Mouse (Mus musculus) midbrain, postnatal 0 days (tissue): ENCODE data around the gene Omg. TPM values are rescaled to one million over a fixed set of nuclear protein-coding genes. Genes with fewer than 3 reads are reported as not detected.

Source experiments
- ATAC-seq: fragments of 200-750 bp; cut with Nextera tagmentation; 2 replicates; pipeline ENCODE4 v1.8.0; 2017; ENCODE audit warnings: moderate number of reproducible peaks, mild to moderate bottlenecking, moderate TSS enrichment, moderate library complexity; ENCODE audit not compliant: low FRiP score
- DNase-seq: peaks from one replicate; pipeline ENCODE4 v3.0.0-alpha.2; 2015; ENCODE audit warnings: low spot score
- H3K27ac ChIP-seq: fragments of 300-500 bp; sonication (generic); 2 replicates; pipeline ENCODE4 v1.5.1; 2014; ENCODE audit warnings: low read depth, mild to moderate bottlenecking, low read length, mixed read lengths
- H3K27me3 ChIP-seq: fragments of 300-500 bp; sonication (generic); 2 replicates; pipeline ENCODE4 v1.6.1; 2014; ENCODE audit warnings: low read length, control low read depth, mixed read lengths; ENCODE audit not compliant: insufficient read depth
- H3K36me3 ChIP-seq: fragments of 300-500 bp; sonication (generic); 2 replicates; pipeline ENCODE4 v1.6.1; 2014; ENCODE audit warnings: low read length, control low read depth, mixed read lengths; ENCODE audit not compliant: insufficient read depth
- H3K4me1 ChIP-seq: fragments of 300-500 bp; sonication (generic); 2 replicates; pipeline ENCODE4 v1.6.1; 2014; ENCODE audit warnings: mild to moderate bottlenecking, control low read depth, antibody characterized with exemption, low read length, mixed read lengths; ENCODE audit not compliant: insufficient read depth
- H3K4me2 ChIP-seq: fragments of 300-500 bp; sonication (generic); 2 replicates; pipeline ENCODE4 v1.6.1; 2014; ENCODE audit warnings: low read depth, mild to moderate bottlenecking, low read length, mixed read lengths; ENCODE audit not compliant: poor library complexity, severe bottlenecking
- H3K4me3 ChIP-seq: fragments of 300-500 bp; sonication (generic); 2 replicates; pipeline ENCODE4 v1.5.1; 2014; ENCODE audit warnings: low read depth, mild to moderate bottlenecking, low read length, moderate library complexity
- H3K9ac ChIP-seq: fragments of 300-500 bp; sonication (generic); replicated peaks from 2 replicates; pipeline ENCODE4 v1.6.1; 2014; ENCODE audit warnings: mild to moderate bottlenecking, low read length, moderate library complexity, mixed read lengths; ENCODE audit not compliant: poor library complexity, severe bottlenecking
- H3K9me3 ChIP-seq: fragments of 300-500 bp; sonication (generic); 2 replicates; pipeline ENCODE4 v1.6.1; 2016; ENCODE audit warnings: low read length, control low read depth
- CTCF ChIP-seq: IDR thresholded peaks from 2 replicates; pipeline ENCODE4 v1.5.1; 2016; ENCODE audit warnings: antibody characterized with exemption, mild to moderate bottlenecking
- WGBS: fragments of 180-500 bp; shearing (Covaris S2); extraction: QIAGEN DNeasy Blood & Tissue Kit; methylation state at CpG from one replicate; pipeline ENCODE4 v1.1.7; 2014; 5-methylcytosine and 5-hydroxymethylcytosine counted together
- polyA plus RNA-seq: library from polyadenylated mRNA; unstranded; fragments of >200 nt; fragmentation: Nextera tagmentation; extraction: Ambion mirVana; gene quantifications from 2 replicates; pipeline ENCODE4 v1.2.1, GENCODE M21; 2015
- total RNA-seq: library from RNA; depleted of rRNA; stranded (reverse); fragments of >200 nt; gene quantifications from 2 replicates; pipeline ENCODE4 v1.2.3, GENCODE M21; 2014

Omg gene
- total and polyA plus RNA-seq, 2 experiments from 2014 or later, result 27.2 to 31.4 TPM

DNA sequence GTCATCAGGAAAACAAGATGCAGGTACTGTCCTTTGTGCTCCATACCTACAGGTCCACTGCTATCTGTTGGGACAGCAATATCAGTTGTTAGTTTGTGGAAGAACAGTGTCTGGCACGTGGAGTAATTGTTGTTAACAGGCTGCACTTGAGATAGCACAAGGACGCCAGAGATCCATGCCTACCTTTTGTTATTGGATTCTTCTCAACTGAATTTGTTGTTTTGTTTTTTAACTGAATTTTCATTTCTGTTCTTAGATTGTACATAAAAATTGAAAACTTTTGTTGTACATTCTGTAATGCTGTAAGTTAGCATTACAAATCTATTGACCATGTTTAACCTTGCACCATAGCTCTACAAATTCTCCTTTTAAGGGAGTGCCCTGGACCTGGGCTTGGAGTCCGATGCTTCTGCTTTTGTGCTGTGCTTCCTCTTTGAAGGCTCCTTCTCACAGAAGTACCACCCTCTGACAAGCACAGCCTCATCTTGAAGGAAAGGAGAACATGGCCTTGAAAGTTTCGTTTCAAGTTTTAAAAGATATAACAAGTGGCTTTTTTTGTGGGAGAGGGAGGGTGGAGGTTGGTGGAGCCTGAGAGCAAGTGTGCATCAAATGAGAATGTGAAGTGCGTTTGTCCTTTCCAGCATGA lies 24.0 kb upstream of the Omg start:
- peaks cover 6% of the 10 kb centered on the region; the same call in 1 of the 2 replicates for H3K36me3 ChIP-seq
- DNase-seq (no peak), ATAC-seq (no peak)
- no peak overlapping the region for H3K4me2 ChIP-seq
- no peak overlapping the region for H3K9ac ChIP-seq
- H3K27me3 ChIP-seq, result no peaks in the 10 kb centered on the region
- TF ChIP-seq CTCF, result no peak
- 91% methylated on average over 5 of the region's 5 CpGs for WGBS
- no peak overlapping the region for H3K4me3 ChIP-seq
- H3K27ac ChIP-seq, result no peak overlapping the region
- no peaks in the 10 kb centered on the region for H3K9me3 ChIP-seq
- no peaks in the 10 kb centered on the region for H3K4me1 ChIP-seq

DNA sequence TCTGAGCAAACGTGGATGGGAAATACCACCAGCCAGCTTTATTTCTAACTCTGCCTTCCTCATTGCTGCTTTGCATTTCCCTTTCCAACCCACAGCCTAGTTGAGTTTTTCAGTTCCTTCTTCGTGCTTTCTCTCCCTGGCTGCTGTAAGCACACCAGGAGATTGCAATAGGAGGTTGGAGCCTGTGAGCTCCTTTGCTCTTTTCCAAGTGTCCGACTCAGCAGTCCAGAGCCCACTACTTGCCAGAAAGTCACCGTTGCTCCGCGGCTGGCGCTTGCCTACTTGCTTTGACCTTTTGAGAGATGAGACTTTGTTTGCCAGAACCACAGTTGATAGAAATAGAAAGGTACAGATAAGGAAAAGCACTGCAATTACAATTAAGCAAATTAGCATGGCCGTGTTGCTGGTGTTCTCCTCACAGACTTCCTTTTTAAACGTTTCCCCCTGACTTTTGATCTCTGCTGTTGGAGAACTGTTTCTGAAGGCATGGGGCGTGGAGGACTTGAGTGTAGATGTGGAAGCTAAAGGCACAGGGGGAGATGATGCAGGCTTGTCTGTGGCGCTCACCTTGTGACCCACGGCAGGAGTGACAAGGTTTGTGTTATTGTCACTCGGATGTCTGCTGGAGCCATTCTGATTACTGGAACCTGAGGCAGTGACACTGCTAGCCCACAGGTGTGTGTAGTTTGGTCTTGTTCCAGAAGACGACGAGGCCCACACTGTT lies 23.3 kb upstream of the Omg start:
- DNase-seq (no peak), ATAC-seq (no peak)
- H3K9ac ChIP-seq, result no peak overlapping the region
- no peaks in the 10 kb centered on the region for H3K4me1 ChIP-seq
- 83% methylated on average over 15 of the region's 15 CpGs for WGBS
- no peak overlapping the region for H3K4me3 ChIP-seq
- no peak overlapping the region for H3K4me2 ChIP-seq
- H3K36me3 ChIP-seq, result peaks cover 6% of the 10 kb centered on the region; the same call in 1 of the 2 replicates
- H3K27ac ChIP-seq, result no peak overlapping the region
- no peaks in the 10 kb centered on the region for H3K9me3 ChIP-seq
- TF ChIP-seq CTCF, result no peak
- H3K27me3 ChIP-seq, result no peaks in the 10 kb centered on the region

DNA sequence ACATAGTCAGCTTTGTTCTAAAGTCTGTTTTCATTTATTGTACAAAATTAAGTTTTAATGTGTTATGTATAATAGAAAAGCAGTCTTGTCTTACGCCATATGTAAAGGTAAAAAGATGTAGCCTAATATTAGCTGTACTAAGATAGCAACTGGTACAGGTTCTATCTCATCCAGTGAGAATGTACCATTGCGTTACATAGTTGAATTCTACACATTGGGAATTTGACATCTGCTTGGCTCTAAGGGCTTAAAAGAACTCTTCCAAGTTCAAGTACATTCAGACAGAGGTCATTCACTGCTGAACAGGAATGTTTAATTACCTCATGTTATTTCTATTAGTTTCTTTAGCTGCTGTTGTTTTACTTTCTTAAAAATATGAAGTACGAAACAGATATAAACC lies 22.7 kb upstream of the Omg start:
- Histone ChIP-seq H3K9ac (no peak overlapping the region), H3K27ac (no peak overlapping the region), H3K4me3 (no peak overlapping the region), H3K4me1 (no peaks in the 10 kb centered on the region), H3K4me2 (no peak overlapping the region), H3K9me3 (no peaks in the 10 kb centered on the region), H3K36me3 (peaks cover 6% of the 10 kb centered on the region; the same call in 1 of the 2 replicates), H3K27me3 (no peaks in the 10 kb centered on the region)
- ATAC-seq, result no peak
- WGBS, result 92% methylated on average over 3 of the region's 3 CpGs
- DNase-seq, result no peak
- TF ChIP-seq CTCF, result no peak

GRCm38 (mm10) chr11:79524310-79524575 lies 20.4 kb upstream of the Omg start:
- ATAC-seq (no peak), DNase-seq (no peak)
- Histone ChIP-seq H3K9me3 (no peaks in the 10 kb centered on the region), H3K4me3 (no peak overlapping the region), H3K4me1 (no peaks in the 10 kb centered on the region), H3K27ac (no peak overlapping the region; the same call in 1 of the 2 replicates), H3K36me3 (peaks cover 4% of the 10 kb centered on the region; the same call in 1 of the 2 replicates), H3K4me2 (no peak overlapping the region), H3K27me3 (no peaks in the 10 kb centered on the region), H3K9ac (no peak overlapping the region)
- WGBS, result 87% methylated on average over 1 of the region's 1 CpGs
- TF ChIP-seq CTCF, result no peak

DNA sequence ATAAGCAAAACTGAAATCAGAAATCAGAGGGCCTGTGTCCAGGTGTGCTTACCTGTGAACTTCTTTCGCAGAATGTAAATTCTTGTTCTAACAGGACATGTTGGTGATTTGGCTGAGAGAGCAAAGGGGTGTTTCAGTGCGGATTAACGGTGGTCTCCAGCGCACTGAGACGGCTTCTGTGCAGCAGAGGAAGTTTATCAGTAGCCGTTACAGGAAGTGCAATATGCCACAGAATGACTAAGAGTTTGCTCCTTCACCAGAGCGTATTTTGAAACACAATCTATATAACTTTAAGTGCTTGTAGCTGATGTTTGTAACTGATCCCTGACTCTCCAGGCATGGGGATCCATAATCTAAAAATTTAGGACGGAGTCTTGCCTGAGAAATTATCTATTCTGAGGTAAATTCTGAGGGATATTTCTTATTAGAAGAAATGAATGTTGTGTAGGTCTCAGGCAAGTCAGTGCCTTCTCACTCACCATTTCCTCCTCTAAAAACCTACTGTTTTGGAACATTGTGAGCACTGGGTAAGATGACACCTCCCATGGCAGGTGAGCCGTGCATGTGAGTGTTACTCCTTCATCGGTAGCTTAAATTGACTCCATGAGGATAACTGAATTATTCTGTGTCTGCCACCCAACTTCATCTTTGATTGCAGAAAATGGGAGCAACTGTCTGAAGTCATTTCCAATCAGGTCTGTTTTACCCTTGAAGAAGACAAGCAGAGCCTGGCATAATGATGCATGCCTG lies 19.9 kb upstream of the Omg start, which contains the start of gene Evi2b:
Gene Evi2b (minus strand): TSS at position 203 of the 750 bp plus-strand sequence.
- ATAC-seq (no peak), DNase-seq (no peak)
- Histone ChIP-seq H3K4me1 (no peaks in the 10 kb centered on the region), H3K9me3 (no peaks in the 10 kb centered on the region), H3K9ac (no peak within 1 kb of the TSS), H3K4me3 (no peak within 1 kb of the TSS), H3K27ac (no peak within 1 kb of the TSS; the same call in 1 of the 2 replicates), H3K4me2 (no peak within 1 kb of the TSS), H3K36me3 (peaks cover 4% of the 10 kb centered on the region; the same call in 1 of the 2 replicates), H3K27me3 (no peaks in the 10 kb centered on the region)
- no peak for TF ChIP-seq CTCF
- WGBS, result 88% methylated on average over 10 of the region's 10 CpGs

DNA sequence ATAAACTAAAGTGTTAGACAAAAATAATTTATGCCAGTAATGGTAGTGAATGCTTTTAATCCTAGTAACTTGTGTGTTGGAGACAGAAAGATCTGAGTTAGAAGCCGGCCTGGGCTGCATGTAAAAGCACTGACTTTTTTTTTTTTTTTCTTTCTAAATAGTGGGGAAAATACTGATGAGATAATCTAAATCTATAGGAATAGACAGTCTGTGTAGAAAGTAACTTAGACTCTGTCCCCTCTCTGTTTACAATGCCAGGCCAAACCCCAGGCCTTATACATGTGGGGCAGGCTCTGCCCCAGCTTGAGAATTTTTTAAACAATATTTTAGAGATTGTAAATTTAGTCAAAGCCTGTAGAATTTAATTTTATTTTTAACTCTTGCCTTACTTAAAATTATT lies 19.1 kb upstream of the Omg start:
- WGBS, result 89% methylated on average over 1 of the region's 1 CpGs

More for the DNA sequence above, 19.1 kb upstream of the Omg start:
- H3K27me3 ChIP-seq, result no peaks in the 10 kb centered on the region
- no peak for TF ChIP-seq CTCF
- peaks cover under 1% of the 10 kb centered on the region; the same call in 1 of the 2 replicates for H3K36me3 ChIP-seq
- no peak overlapping the region for H3K27ac ChIP-seq
- H3K9ac ChIP-seq, result no peak overlapping the region
- no peaks in the 10 kb centered on the region for H3K4me1 ChIP-seq
- DNase-seq, result no peak
- no peak for ATAC-seq
- no peak overlapping the region for H3K4me2 ChIP-seq
- no peak overlapping the region for H3K4me3 ChIP-seq
- no peaks in the 10 kb centered on the region for H3K9me3 ChIP-seq
